Mouse (Mus musculus): ENCODE results near the gene Nr1i2. TPM values are rescaled to one million over a fixed set of nuclear protein-coding genes. Genes with fewer than 3 reads are reported as not detected.
"Not testable (repeated sequence)": the region's sequence is repeated elsewhere in the genome, so short reads cannot be mapped to it uniquely, and the experiment has no call there.

The Nr1i2 gene
- polyA plus RNA-seq (2014; fragmentation: Nextera tagmentation; extraction: Ambion mirVana): not detected in 2 replicates

DNA sequence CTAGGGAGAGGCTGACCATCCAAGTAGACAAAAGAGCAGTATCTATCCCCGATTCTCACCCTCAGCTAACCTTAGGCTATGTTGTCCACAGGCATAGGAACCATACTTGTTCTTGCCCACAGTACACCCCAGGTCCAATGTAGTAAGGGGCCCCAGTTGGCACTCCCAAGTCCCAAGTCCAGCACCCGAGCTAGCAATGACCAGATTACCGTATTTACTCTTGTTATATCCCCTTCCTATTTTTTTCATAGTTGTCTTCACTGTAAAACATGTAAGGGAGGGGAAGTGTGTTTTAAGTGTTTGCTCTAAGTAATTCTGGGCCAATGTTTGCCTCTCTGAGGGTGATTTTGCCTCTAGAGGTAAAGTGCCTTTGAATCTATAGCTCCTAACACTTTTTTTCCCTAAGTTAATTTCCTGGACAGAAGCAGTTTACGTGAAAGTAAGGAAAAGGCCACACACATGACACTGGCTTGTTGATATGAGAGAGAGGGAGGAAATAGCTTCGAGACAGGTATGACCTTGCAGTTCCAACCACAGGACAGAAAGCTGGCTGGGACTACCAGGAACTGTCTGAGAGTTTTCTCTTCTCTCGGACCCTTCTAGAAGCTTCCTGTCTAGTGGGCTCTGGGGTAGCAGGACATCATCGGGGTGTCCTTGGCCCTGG is at the start of gene Nr1i2:
TSS of gene Nr1i2 (minus strand) at position 140 of the 664 bp plus-strand sequence.
- Histone ChIP-seq H3K4me3 (ENCODE audit: low read depth, low read length) (no peak within 1 kb of the TSS), H3K4me2 (ENCODE audit: low read depth, low read length, severe bottlenecking) (no peak within 1 kb of the TSS), H3K27ac (ENCODE audit: low read depth, low read length) (no peak within 1 kb of the TSS), H3K9ac (ENCODE audit: low read length) (no peak within 1 kb of the TSS), H3K4me1 (replicated peaks; ENCODE audit: control insufficient read depth, insufficient read depth, low read length) (no peaks in the 10 kb centered on the region), H3K36me3 (ENCODE audit: control insufficient read depth, insufficient read depth, low read length) (no peaks in the 10 kb centered on the region), H3K27me3 (ENCODE audit: control insufficient read depth, insufficient read depth, low read length) (no peaks in the 10 kb centered on the region), H3K9me3 (ENCODE audit: control insufficient read depth, low read length) (no peaks in the 10 kb centered on the region)
- ATAC-seq (replicated peaks; ENCODE audit: low FRiP score) (no peak), DNase-seq (ENCODE audit: low spot score) (peak; percentile 13)
- WGBS: 75% methylated on average over 7 of the region's 7 CpGs

DNA sequence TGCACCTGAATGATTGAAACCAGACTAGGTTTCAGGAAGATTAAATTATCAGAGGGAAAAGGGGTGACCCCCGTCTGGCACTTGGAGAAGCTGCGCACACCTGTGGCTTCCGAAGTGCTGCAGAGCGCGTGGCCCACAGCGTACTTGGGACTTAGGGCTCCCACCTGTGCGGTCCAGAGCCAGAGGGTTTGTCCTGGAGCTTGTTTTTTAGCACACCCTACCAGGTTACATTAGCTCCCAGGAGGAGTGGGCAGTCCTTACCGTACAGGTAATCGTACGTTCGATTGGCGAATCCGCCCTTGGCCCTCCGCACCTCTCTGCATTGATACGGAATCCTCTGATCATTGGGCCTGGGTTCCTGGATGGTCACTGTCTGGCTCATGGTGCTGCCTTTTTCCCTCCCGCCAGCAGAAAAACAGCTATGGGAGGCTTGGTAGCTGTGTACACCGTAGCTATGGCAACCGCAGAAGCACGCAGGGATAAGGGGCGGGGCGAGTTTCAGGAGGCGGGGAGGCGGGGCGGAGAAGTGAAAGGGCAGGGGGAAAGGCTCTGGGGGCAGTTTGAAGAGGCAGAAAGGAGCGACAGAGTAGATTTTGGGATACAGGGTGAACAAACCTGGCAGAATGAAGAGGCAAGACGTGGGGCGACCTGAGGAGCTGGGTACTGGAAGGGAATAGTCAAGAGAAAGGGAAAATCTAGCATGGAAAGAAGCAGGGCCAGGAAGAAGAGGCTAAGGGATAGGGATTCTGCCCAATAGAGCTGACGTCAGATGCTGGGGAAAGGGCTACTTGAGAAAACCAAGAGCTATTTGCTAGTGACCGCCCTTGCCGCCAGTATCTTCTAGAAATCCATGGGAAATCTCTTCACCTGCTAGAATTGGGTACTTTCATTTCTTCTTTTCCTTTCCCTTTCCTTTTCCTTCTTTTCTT is 47.0 kb upstream of the Nr1i2 start, which contains the start of gene Maats1:
TSS of gene Maats1 (minus strand) at position 748 of the 929 bp plus-strand sequence.
- DNase-seq (ENCODE audit: low spot score) (peak; percentile 92), ATAC-seq (replicated peaks; ENCODE audit: low FRiP score) (peak; percentile 89)
- Histone ChIP-seq H3K4me2 (ENCODE audit: low read depth, low read length, severe bottlenecking) (peak within 1 kb of the TSS; percentile 46), H3K9me3 (ENCODE audit: control insufficient read depth, low read length) (no peaks in the 10 kb centered on the region), H3K36me3 (ENCODE audit: control insufficient read depth, insufficient read depth, low read length) (no peaks in the 10 kb centered on the region), H3K9ac (ENCODE audit: low read length) (peak within 1 kb of the TSS; percentile 46), H3K4me1 (replicated peaks; ENCODE audit: control insufficient read depth, insufficient read depth, low read length) (no peaks in the 10 kb centered on the region), H3K27me3 (ENCODE audit: control insufficient read depth, insufficient read depth, low read length) (no peaks in the 10 kb centered on the region), H3K4me3 (ENCODE audit: low read depth, low read length) (peak within 1 kb of the TSS; percentile 18), H3K27ac (ENCODE audit: low read depth, low read length) (no peak within 1 kb of the TSS)
- 8% methylated on average over 30 of the region's 30 CpGs for WGBS

DNA sequence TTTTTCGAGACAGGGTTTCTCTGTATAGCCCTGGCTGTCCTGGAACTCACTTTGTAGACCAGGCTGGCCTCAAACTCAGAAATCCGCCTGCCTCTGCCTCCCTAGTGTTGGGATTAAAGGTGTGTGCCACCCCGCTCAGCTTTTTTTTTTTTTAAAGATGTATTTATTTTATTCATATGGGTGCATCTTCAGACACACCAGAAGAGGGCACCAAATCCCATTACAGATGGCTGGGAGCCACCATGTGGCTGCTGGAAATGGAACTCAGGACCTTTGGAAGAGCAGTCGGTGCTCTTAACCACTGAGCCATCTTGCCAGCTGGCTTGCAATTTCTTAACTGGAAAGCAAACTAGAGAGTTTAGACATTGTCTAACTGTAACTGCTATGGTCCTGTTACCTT is 43.5 kb upstream of the Nr1i2 start:
- H3K4me3 ChIP-seq (ENCODE audit: low read depth, low read length); ATAC-seq (replicated peaks; ENCODE audit: low FRiP score); H3K4me1 ChIP-seq (replicated peaks; ENCODE audit: control insufficient read depth, insufficient read depth, low read length); H3K9ac ChIP-seq (ENCODE audit: low read length); H3K36me3 ChIP-seq (ENCODE audit: control insufficient read depth, insufficient read depth, low read length); H3K9me3 ChIP-seq (ENCODE audit: control insufficient read depth, low read length); H3K4me2 ChIP-seq (ENCODE audit: low read depth, low read length, severe bottlenecking); DNase-seq (ENCODE audit: low spot score); H3K27ac ChIP-seq (ENCODE audit: low read depth, low read length); H3K27me3 ChIP-seq (ENCODE audit: control insufficient read depth, insufficient read depth, low read length): not testable (repeated sequence)
- WGBS: 84% methylated on average over 4 of the region's 4 CpGs

DNA sequence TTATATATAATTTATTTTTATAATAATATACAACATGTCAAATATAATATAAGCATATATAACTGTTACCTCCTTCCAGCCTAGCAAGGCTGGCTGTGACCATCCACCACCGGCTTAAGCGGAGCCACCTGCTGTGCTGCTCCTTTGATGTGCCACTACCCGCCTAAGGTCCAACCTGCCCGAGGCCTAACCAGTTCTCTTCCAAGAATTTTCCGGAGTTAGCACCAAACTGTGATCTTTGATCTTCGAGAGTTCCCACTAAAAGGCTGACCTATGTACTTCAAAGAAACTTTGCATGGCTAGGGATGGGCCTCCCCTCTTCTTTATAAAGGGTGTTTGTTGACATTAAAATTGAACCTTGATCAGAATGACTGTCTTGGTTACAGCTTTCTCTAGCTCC is 39.8 kb upstream of the Nr1i2 start:
- no peak overlapping the region for H3K9ac ChIP-seq (ENCODE audit: low read length)
- H3K4me1 ChIP-seq (replicated peaks; ENCODE audit: control insufficient read depth, insufficient read depth, low read length): no peaks in the 10 kb centered on the region
- H3K27me3 ChIP-seq (ENCODE audit: control insufficient read depth, insufficient read depth, low read length): no peaks in the 10 kb centered on the region
- DNase-seq (ENCODE audit: low spot score) (no peak), ATAC-seq (replicated peaks; ENCODE audit: low FRiP score) (no peak)
- H3K36me3 ChIP-seq (ENCODE audit: control insufficient read depth, insufficient read depth, low read length): no peaks in the 10 kb centered on the region
- no peak overlapping the region for H3K4me2 ChIP-seq (ENCODE audit: low read depth, low read length, severe bottlenecking)
- H3K27ac ChIP-seq (ENCODE audit: low read depth, low read length): no peak overlapping the region
- 45% methylated on average over 6 of the region's 6 CpGs for WGBS
- no peak overlapping the region for H3K4me3 ChIP-seq (ENCODE audit: low read depth, low read length)
- H3K9me3 ChIP-seq (ENCODE audit: control insufficient read depth, low read length): no peaks in the 10 kb centered on the region

DNA sequence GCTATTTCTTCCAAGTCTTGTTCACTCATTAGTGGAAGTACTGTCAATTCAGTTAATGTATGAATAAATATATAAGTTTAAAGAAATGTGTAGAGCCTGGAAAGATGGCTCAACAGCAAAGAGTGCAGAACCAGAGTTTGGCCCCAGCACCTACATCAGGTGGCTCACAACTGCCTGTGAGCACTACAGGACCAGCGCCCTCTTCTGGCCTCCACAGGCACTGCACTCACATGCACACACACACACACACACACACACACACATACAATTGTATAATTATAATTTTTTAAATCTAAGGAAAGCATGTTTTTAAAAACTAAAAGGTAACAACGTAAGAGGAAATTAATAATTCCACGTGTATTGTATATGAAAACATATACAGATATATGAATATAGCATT is 34.7 kb upstream of the Nr1i2 start:
- Histone ChIP-seq H3K9me3 (ENCODE audit: control insufficient read depth, low read length) (no peaks in the 10 kb centered on the region), H3K27ac (ENCODE audit: low read depth, low read length) (no peak overlapping the region), H3K4me1 (replicated peaks; ENCODE audit: control insufficient read depth, insufficient read depth, low read length) (no peaks in the 10 kb centered on the region), H3K4me3 (ENCODE audit: low read depth, low read length) (no peak overlapping the region), H3K4me2 (ENCODE audit: low read depth, low read length, severe bottlenecking) (no peak overlapping the region), H3K27me3 (ENCODE audit: control insufficient read depth, insufficient read depth, low read length) (no peaks in the 10 kb centered on the region), H3K9ac (ENCODE audit: low read length) (no peak overlapping the region), H3K36me3 (ENCODE audit: control insufficient read depth, insufficient read depth, low read length) (no peaks in the 10 kb centered on the region)
- ATAC-seq (replicated peaks; ENCODE audit: low FRiP score) (no peak), DNase-seq (ENCODE audit: low spot score) (no peak)
- WGBS: 84% methylated on average over 3 of the region's 3 CpGs

DNA sequence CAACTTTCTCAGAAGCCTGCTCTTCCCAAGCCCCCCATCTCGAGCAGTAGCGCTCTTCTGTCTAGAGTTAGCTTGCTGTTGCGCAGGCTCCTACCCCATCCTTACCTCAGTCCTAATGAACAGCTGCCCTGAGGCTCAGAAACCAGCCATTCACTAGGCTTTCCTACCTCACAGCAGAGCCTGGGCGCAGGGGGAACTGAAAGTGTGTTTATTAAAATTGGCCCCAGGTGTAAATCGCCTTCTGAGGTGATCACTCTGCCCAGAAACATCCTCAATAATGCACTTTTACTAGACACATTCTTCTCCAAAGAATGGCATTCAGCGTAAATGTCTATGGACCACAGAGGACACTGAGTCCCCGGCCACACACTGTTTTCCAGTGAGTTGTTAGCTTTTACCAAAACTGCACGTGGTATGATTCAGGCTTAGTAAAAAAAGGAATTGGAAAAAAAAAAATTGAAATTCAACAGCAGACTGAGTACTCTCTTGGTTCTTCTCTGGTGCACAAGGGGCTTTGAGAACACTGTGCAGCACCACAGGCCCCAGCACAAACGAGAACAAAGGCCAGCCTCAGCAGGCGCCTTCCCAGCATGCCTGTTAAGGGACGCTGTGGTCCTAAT is 32.3 kb upstream of the Nr1i2 start:
- Histone ChIP-seq H3K4me3 (ENCODE audit: low read depth, low read length) (no peak overlapping the region), H3K36me3 (ENCODE audit: control insufficient read depth, insufficient read depth, low read length) (no peaks in the 10 kb centered on the region), H3K9me3 (ENCODE audit: control insufficient read depth, low read length) (no peaks in the 10 kb centered on the region), H3K27ac (ENCODE audit: low read depth, low read length) (no peak overlapping the region), H3K9ac (ENCODE audit: low read length) (no peak overlapping the region), H3K4me2 (ENCODE audit: low read depth, low read length, severe bottlenecking) (no peak overlapping the region), H3K27me3 (ENCODE audit: control insufficient read depth, insufficient read depth, low read length) (no peaks in the 10 kb centered on the region), H3K4me1 (replicated peaks; ENCODE audit: control insufficient read depth, insufficient read depth, low read length) (no peaks in the 10 kb centered on the region)
- no peak for DNase-seq (ENCODE audit: low spot score)
- no peak for ATAC-seq (replicated peaks; ENCODE audit: low FRiP score)
- 86% methylated on average over 11 of the region's 11 CpGs for WGBS

DNA sequence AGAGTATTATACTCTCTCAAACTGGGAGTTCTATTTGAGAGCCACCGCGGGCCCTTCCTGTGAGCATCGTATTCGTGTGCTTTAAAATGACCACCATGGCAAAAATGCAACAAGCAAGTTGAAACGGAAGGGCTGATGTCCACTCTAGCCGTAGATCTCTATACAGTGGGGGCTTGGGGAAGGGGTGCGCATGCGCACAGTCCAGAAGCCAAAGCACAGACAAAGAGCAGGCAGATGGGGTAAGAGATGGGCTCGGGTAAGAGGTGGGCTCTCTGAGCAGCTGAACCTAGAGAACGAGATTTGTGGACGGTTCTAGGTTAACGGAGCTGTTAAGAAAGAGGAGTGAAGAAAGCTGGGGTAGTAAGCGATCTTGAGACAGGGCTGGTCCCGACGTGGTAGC is 29.7 kb upstream of the Nr1i2 start:
- H3K4me3 ChIP-seq (ENCODE audit: low read depth, low read length): no peak overlapping the region
- ATAC-seq (replicated peaks; ENCODE audit: low FRiP score) (no peak), DNase-seq (ENCODE audit: low spot score) (no peak)
- H3K27me3 ChIP-seq (ENCODE audit: control insufficient read depth, insufficient read depth, low read length): no peaks in the 10 kb centered on the region
- no peaks in the 10 kb centered on the region for H3K36me3 ChIP-seq (ENCODE audit: control insufficient read depth, insufficient read depth, low read length)
- no peaks in the 10 kb centered on the region for H3K4me1 ChIP-seq (replicated peaks; ENCODE audit: control insufficient read depth, insufficient read depth, low read length)
- no peaks in the 10 kb centered on the region for H3K9me3 ChIP-seq (ENCODE audit: control insufficient read depth, low read length)
- no peak overlapping the region for H3K4me2 ChIP-seq (ENCODE audit: low read depth, low read length, severe bottlenecking)
- WGBS: 91% methylated on average over 15 of the region's 15 CpGs
- no peak overlapping the region for H3K27ac ChIP-seq (ENCODE audit: low read depth, low read length)
- no peak overlapping the region for H3K9ac ChIP-seq (ENCODE audit: low read length)

DNA sequence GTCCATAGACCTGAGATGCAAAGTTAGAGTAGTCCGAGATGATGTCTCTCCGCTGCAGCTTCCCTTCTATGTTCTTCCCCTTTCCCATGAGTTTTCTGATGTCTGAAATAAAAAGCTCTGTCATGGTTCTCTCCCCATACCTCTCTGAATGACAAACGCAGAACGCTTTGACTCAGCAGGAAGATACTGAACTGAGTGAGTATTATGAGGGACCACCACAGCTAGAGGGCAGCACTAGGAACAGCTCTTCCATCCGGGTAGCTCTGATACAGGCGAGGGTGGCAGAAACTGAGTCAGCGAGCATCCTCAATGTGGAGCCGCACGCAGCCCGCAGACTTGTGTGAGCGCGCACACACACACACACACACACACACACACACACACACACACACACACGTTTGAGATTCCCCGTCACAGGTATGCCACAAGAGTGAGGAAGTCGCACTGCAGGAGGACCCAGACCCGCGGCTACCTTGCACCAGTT is 26.9 kb upstream of the Nr1i2 start:
- H3K4me1 ChIP-seq (replicated peaks; ENCODE audit: control insufficient read depth, insufficient read depth, low read length): no peaks in the 10 kb centered on the region
- peak overlapping the region; percentile 36; the same call in 1 of the 2 replicates for H3K4me2 ChIP-seq (ENCODE audit: low read depth, low read length, severe bottlenecking)
- H3K27ac ChIP-seq (ENCODE audit: low read depth, low read length): no peak overlapping the region
- H3K4me3 ChIP-seq (ENCODE audit: low read depth, low read length): no peak overlapping the region
- H3K27me3 ChIP-seq (ENCODE audit: control insufficient read depth, insufficient read depth, low read length): no peaks in the 10 kb centered on the region
- no peak overlapping the region; the same call in 1 of the 2 replicates for H3K9ac ChIP-seq (ENCODE audit: low read length)
- 25% methylated on average over 17 of the region's 17 CpGs for whole genome bisulfite sequencing
- no peaks in the 10 kb centered on the region for H3K9me3 ChIP-seq (ENCODE audit: control insufficient read depth, low read length)
- DNase-seq (ENCODE audit: low spot score) (peak; percentile 72), ATAC-seq (replicated peaks; ENCODE audit: low FRiP score) (peak; percentile 44; the same call in 1 of the 2 replicates)
- no peaks in the 10 kb centered on the region for H3K36me3 ChIP-seq (ENCODE audit: control insufficient read depth, insufficient read depth, low read length)
